Mouse (Mus musculus): ENCODE data around the gene Fscn2. TPM values are rescaled to one million over a fixed set of nuclear protein-coding genes. Genes with fewer than 3 reads are reported as not detected.
A peak's percentile ranks its signal among the peaks of the same experiment; 100 is the strongest.

Fscn2 gene
- polyA plus RNA-seq, 1 experiment: not detected

- Histone ChIP-seq H3K4me3 (replicated peaks; ENCODE audit: control insufficient read depth, low read depth, low read length) (peak overlapping the region; percentile 70), H3K4me1 (ENCODE audit: control insufficient read depth, insufficient read depth, low read length) (peaks cover 4% of the 10 kb centered on the region), H3K27ac (ENCODE audit: control insufficient read depth, insufficient read depth, low read depth, low read length, poor library complexity) (peak overlapping the region; percentile 85; the same call in 1 of the 2 replicates)
- no peak for TF ChIP-seq POLR2A (IDR thresholded peaks at IDR 0.05; ENCODE audit: borderline replicate concordance, control insufficient read depth, low read depth, low read length)
- TF ChIP-seq CTCF (IDR thresholded peaks at IDR 0.05; ENCODE audit: control insufficient read depth, insufficient read depth, low read length): no peak
- 5% methylated on average over 13 of the region's 13 CpGs for WGBS
These were observed 44.6 kb upstream of the Fscn2 start for GRCm38 (mm10) chr11:120316690-120317254.

GRCm38 (mm10) chr11:120317456-120317855 lies 43.9 kb upstream of the Fscn2 start:
- TF ChIP-seq CTCF (IDR thresholded peaks at IDR 0.05; ENCODE audit: control insufficient read depth, insufficient read depth, low read length): no peak
- no peak for TF ChIP-seq POLR2A (IDR thresholded peaks at IDR 0.05; ENCODE audit: borderline replicate concordance, control insufficient read depth, low read depth, low read length)
- Histone ChIP-seq H3K27ac (ENCODE audit: control insufficient read depth, insufficient read depth, low read depth, low read length, poor library complexity) (no peak overlapping the region), H3K4me3 (replicated peaks; ENCODE audit: control insufficient read depth, low read depth, low read length) (no peak overlapping the region), H3K4me1 (ENCODE audit: control insufficient read depth, insufficient read depth, low read length) (peaks cover 4% of the 10 kb centered on the region)
- 67% methylated on average over 7 of the region's 7 CpGs for WGBS

GRCm38 (mm10) chr11:120319310-120319709 lies 42.0 kb upstream of the Fscn2 start:
- WGBS: 79% methylated on average over 5 of the region's 5 CpGs
- H3K27ac ChIP-seq (ENCODE audit: control insufficient read depth, insufficient read depth, low read depth, low read length, poor library complexity): no peak overlapping the region
- peaks cover 4% of the 10 kb centered on the region for H3K4me1 ChIP-seq (ENCODE audit: control insufficient read depth, insufficient read depth, low read length)
- no peak overlapping the region for H3K4me3 ChIP-seq (replicated peaks; ENCODE audit: control insufficient read depth, low read depth, low read length)
- TF ChIP-seq CTCF (IDR thresholded peaks at IDR 0.05; ENCODE audit: control insufficient read depth, insufficient read depth, low read length): no peak
- TF ChIP-seq POLR2A (IDR thresholded peaks at IDR 0.05; ENCODE audit: borderline replicate concordance, control insufficient read depth, low read depth, low read length): no peak

GRCm38 (mm10) chr11:120320156-120320555 lies 41.2 kb upstream of the Fscn2 start:
- no peak overlapping the region for H3K4me3 ChIP-seq (replicated peaks; ENCODE audit: control insufficient read depth, low read depth, low read length)
- no peak overlapping the region for H3K27ac ChIP-seq (ENCODE audit: control insufficient read depth, insufficient read depth, low read depth, low read length, poor library complexity)
- TF ChIP-seq CTCF (IDR thresholded peaks at IDR 0.05; ENCODE audit: control insufficient read depth, insufficient read depth, low read length) (no peak), POLR2A (IDR thresholded peaks at IDR 0.05; ENCODE audit: borderline replicate concordance, control insufficient read depth, low read depth, low read length) (no peak)
- H3K4me1 ChIP-seq (ENCODE audit: control insufficient read depth, insufficient read depth, low read length): peaks cover 4% of the 10 kb centered on the region
- WGBS: 89% methylated on average over 10 of the region's 10 CpGs

- Histone ChIP-seq H3K4me3 (replicated peaks; ENCODE audit: control insufficient read depth, low read depth, low read length) (no peak overlapping the region), H3K4me1 (ENCODE audit: control insufficient read depth, insufficient read depth, low read length) (peaks cover 2% of the 10 kb centered on the region; the same call in 1 of the 2 replicates), H3K27ac (ENCODE audit: control insufficient read depth, insufficient read depth, low read depth, low read length, poor library complexity) (no peak overlapping the region)
- 79% methylated on average over 6 of the region's 6 CpGs for WGBS
- TF ChIP-seq POLR2A (IDR thresholded peaks at IDR 0.05; ENCODE audit: borderline replicate concordance, control insufficient read depth, low read depth, low read length) (no peak), CTCF (IDR thresholded peaks at IDR 0.05; ENCODE audit: control insufficient read depth, insufficient read depth, low read length) (no peak)
These were observed 25.8 kb upstream of the Fscn2 start for GRCm38 (mm10) chr11:120335431-120336021.

GRCm38 (mm10) chr11:120337447-120337846 lies 23.9 kb upstream of the Fscn2 start:
- 63% methylated on average over 2 of the region's 2 CpGs for WGBS
- H3K4me3 ChIP-seq (replicated peaks; ENCODE audit: control insufficient read depth, low read depth, low read length): no peak overlapping the region
- H3K4me1 ChIP-seq (ENCODE audit: control insufficient read depth, insufficient read depth, low read length): peaks cover 2% of the 10 kb centered on the region; the same call in 1 of the 2 replicates
- TF ChIP-seq CTCF (IDR thresholded peaks at IDR 0.05; ENCODE audit: control insufficient read depth, insufficient read depth, low read length): no peak
- no peak for TF ChIP-seq POLR2A (IDR thresholded peaks at IDR 0.05; ENCODE audit: borderline replicate concordance, control insufficient read depth, low read depth, low read length)
- H3K27ac ChIP-seq (ENCODE audit: control insufficient read depth, insufficient read depth, low read depth, low read length, poor library complexity): no peak overlapping the region

- H3K27ac ChIP-seq (ENCODE audit: control insufficient read depth, insufficient read depth, low read depth, low read length, poor library complexity): no peak overlapping the region
- WGBS: 74% methylated on average over 3 of the region's 3 CpGs
- TF ChIP-seq POLR2A (IDR thresholded peaks at IDR 0.05; ENCODE audit: borderline replicate concordance, control insufficient read depth, low read depth, low read length): no peak
- no peak for TF ChIP-seq CTCF (IDR thresholded peaks at IDR 0.05; ENCODE audit: control insufficient read depth, insufficient read depth, low read length)
- no peak overlapping the region for H3K4me3 ChIP-seq (replicated peaks; ENCODE audit: control insufficient read depth, low read depth, low read length)
- peaks cover 2% of the 10 kb centered on the region; the same call in 1 of the 2 replicates for H3K4me1 ChIP-seq (ENCODE audit: control insufficient read depth, insufficient read depth, low read length)
These were observed 22.5 kb upstream of the Fscn2 start for GRCm38 (mm10) chr11:120338786-120339185.

GRCm38 (mm10) chr11:120339978-120340513 lies 21.3 kb upstream of the Fscn2 start:
- H3K4me3 ChIP-seq (replicated peaks; ENCODE audit: control insufficient read depth, low read depth, low read length): no peak overlapping the region
- no peak overlapping the region for H3K27ac ChIP-seq (ENCODE audit: control insufficient read depth, insufficient read depth, low read depth, low read length, poor library complexity)
- peaks cover 2% of the 10 kb centered on the region; the same call in 1 of the 2 replicates for H3K4me1 ChIP-seq (ENCODE audit: control insufficient read depth, insufficient read depth, low read length)
- 40% methylated on average over 10 of the region's 10 CpGs for WGBS
- no peak for TF ChIP-seq POLR2A (IDR thresholded peaks at IDR 0.05; ENCODE audit: borderline replicate concordance, control insufficient read depth, low read depth, low read length)

All from bone marrow, adult 2 months (tissue).